Mouse (Mus musculus) myocyte (in vitro differentiated cells): ENCODE results near the gene Nxpe4.

ENCODE experiments used
- CEBPB ChIP-seq: IDR thresholded peaks from 2 replicates; pipeline ENCODE4 v1.6.1; 2011; ENCODE audit warnings: mild to moderate bottlenecking, moderate library complexity; ENCODE audit not compliant: poor library complexity, insufficient read depth, severe bottlenecking
- E2F4 ChIP-seq: IDR thresholded peaks from one replicate; pipeline ENCODE4 v1.6.1; 2011; ENCODE audit warnings: mild to moderate bottlenecking, control low read depth, moderate library complexity; ENCODE audit not compliant: insufficient read depth
- MAX ChIP-seq: IDR thresholded peaks from one replicate; pipeline ENCODE4 v1.6.1; 2011; ENCODE audit warnings: low read depth, mild to moderate bottlenecking, control low read depth
- MYOG ChIP-seq, 3 experiments: IDR thresholded peaks; one replicate each; pipeline ENCODE4 v1.6.1; 2011; ENCODE audit warnings: control low read depth in 2 of 3, low read depth in 2 of 3, mild to moderate bottlenecking in 2 of 3; ENCODE audit not compliant: insufficient read length in 2 of 3, control insufficient read depth in 1 of 3, insufficient read depth in 1 of 3
- POLR2A ChIP-seq: IDR thresholded peaks from one replicate; pipeline ENCODE4 v1.6.1; 2011; ENCODE audit warnings: low read depth, mild to moderate bottlenecking, control low read depth, moderate library complexity; ENCODE audit not compliant: insufficient read length
- POLR2AphosphoS2 ChIP-seq: IDR thresholded peaks from one replicate; pipeline ENCODE4 v1.6.1; 2011; ENCODE audit warnings: low read depth, control low read depth; ENCODE audit not compliant: insufficient read length
- REST ChIP-seq: IDR thresholded peaks from one replicate; pipeline ENCODE4 v1.6.1; 2011; ENCODE audit warnings: mild to moderate bottlenecking, control low read depth, moderate library complexity; ENCODE audit not compliant: insufficient read depth, insufficient read length
- TCF12 ChIP-seq: IDR thresholded peaks from one replicate; pipeline ENCODE4 v1.6.1; 2011; ENCODE audit warnings: mild to moderate bottlenecking, control low read depth; ENCODE audit not compliant: poor library complexity, insufficient read depth, severe bottlenecking
- USF1 ChIP-seq: IDR thresholded peaks from one replicate; pipeline ENCODE4 v1.6.1; 2011; ENCODE audit warnings: low read depth, mild to moderate bottlenecking, control low read depth, moderate library complexity

DNA sequence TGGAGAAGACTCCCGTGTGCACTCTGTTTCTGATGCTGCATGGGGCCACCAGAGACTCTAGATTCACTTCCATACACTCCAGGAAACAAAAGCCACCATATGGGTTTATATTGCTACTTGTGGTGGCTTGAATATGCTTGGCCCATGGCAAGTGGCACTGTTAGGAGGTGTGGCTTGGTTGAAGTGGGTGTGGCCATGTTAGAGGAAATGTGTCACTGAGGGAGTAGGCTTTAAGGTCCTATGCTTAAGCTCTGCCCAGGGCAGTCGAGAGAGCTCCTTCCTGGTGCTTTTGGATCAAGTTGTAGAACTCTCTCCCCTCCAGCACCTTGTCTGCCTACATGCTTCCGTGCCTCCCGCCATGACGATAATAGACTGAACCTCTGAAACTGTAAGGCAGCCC is 77.6 kb downstream of the Nxpe4 start:
- TF ChIP-seq MAX, result no peak
- no peak for TF ChIP-seq POLR2AphosphoS2
- TF ChIP-seq POLR2A, result no peak
- TF ChIP-seq MYOG (IDR thresholded peaks at IDR 0.05; ENCODE audit: control insufficient read depth in 1 of 3, insufficient read depth in 1 of 3, insufficient read length in 2 of 3, low read depth in 2 of 3), result no peak
- no peak for TF ChIP-seq REST
- no peak for TF ChIP-seq CEBPB
- no peak for TF ChIP-seq USF1
- TF ChIP-seq TCF12, result no peak
- TF ChIP-seq E2F4, result no peak
